13 mouse cellular contexts compared by ENCODE assay signal in the genomic region with DNA sequence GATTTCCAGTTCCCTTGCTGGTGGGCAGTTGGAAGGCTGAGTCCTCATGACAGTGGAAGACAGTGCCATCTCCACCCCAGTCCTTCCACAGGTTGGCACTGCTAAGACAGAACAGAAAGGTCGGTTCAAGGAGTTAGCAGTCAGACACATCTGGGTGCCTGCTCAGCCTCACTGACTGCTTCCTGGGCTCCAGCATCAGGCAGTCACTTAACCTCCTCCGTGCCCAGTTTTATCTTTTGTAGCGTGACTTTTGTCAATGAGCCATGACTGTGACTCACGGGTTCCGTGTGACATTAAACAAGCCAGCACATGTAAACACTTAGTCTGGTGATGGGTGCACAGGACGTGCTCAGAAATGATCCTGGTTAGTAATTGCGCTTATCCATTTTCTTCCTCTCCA.
DNase-seq lines count a peak whose midpoint lies in the region; ATAC-seq lines count a peak whose summit lies in the region.
"Had no signal": no experiment of that assay in that cellular context is flagged by ENCODE, and none has a peak within 500 bp of the region (broad histone marks: within the 10 kb centered on the region; RNA-seq: fewer than 3 reads in every experiment).

No protein-coding gene starts in this region.

- H3K36me3 ChIP-seq in kidney, embryonic 16.5 days (ENCODE audit: insufficient read depth, low read length), result no peaks in the 10 kb centered on the region
- no peaks in the 10 kb centered on the region for H3K36me3 ChIP-seq in heart, embryonic 15.5 days
- H3K36me3 ChIP-seq: liver, embryonic 13.5 days had no signal

- no peak for ATAC-seq in CD4-positive, CD25-positive, alpha-beta regulatory T cell, adult 4 months
- ATAC-seq in kidney, embryonic 16.5 days (ENCODE audit: low FRiP score, low TSS enrichment), result peak; percentile 59
- ATAC-seq in heart, embryonic 15.5 days (replicated peaks; ENCODE audit: insufficient number of reproducible peaks, insufficient read depth, low FRiP score, low read depth), result peak; percentile 72
- ATAC-seq: forebrain, embryonic 14.5 days had no signal

- peaks cover 25% of the 10 kb centered on the region for H3K4me1 ChIP-seq in kidney, embryonic 16.5 days (ENCODE audit: insufficient read depth, low read length)
- peaks cover 44% of the 10 kb centered on the region for H3K4me1 ChIP-seq in heart, embryonic 15.5 days (replicated peaks)
- H3K4me1 ChIP-seq: liver, embryonic 13.5 days had no signal

- H3K9ac ChIP-seq in kidney, embryonic 16.5 days (replicated peaks; ENCODE audit: low read length), result no peak overlapping the region
- no peak overlapping the region for H3K9ac ChIP-seq in heart, embryonic 15.5 days
- H3K9ac ChIP-seq: liver, embryonic 13.5 days had no signal

- H3K9me3 ChIP-seq in kidney, embryonic 16.5 days (ENCODE audit: low read length), result no peaks in the 10 kb centered on the region
- no peaks in the 10 kb centered on the region for H3K9me3 ChIP-seq in heart, embryonic 15.5 days (replicated peaks)
- H3K9me3 ChIP-seq: liver, embryonic 13.5 days had no signal

- H3K4me3 ChIP-seq in kidney, embryonic 16.5 days (ENCODE audit: low read length), result no peak overlapping the region
- H3K4me3 ChIP-seq in heart, embryonic 15.5 days, result no peak overlapping the region
- H3K4me3 ChIP-seq: liver, embryonic 13.5 days had no signal

- H3K4me2 ChIP-seq in kidney, embryonic 16.5 days (replicated peaks; ENCODE audit: low read depth, low read length), result no peak overlapping the region
- H3K4me2 ChIP-seq in heart, embryonic 15.5 days, result no peak overlapping the region
- H3K4me2 ChIP-seq: liver, embryonic 13.5 days; midbrain, embryonic 11.5 days had no signal

- no peak overlapping the region for H3K27ac ChIP-seq in kidney, embryonic 16.5 days (ENCODE audit: low read length)
- peak overlapping the region; percentile 78 for H3K27ac ChIP-seq in heart, embryonic 15.5 days
- H3K27ac ChIP-seq: liver, embryonic 13.5 days had no signal

- DNase-seq in CD4-positive, CD25-positive, alpha-beta regulatory T cell, adult 2 months (ENCODE audit: low read depth, low spot score), result peak; percentile 11
- no peak for DNase-seq in kidney, adult 18-20 months
- DNase-seq in brain, adult 2 months (ENCODE audit: low read depth, low spot score), result peak; percentile 35
- no peak for DNase-seq in layer of hippocampus, adult 18-20 months (ENCODE audit: low spot score in 2 of 2)
- DNase-seq in testis, postnatal 14 days (ENCODE audit: low spot score), result no peak
- DNase-seq: cerebellum, adult 9-11 months; liver, embryonic 13.5 days; thymus, postnatal 25 days had no signal

- 48% methylated on average over 7 of the region's 7 CpGs for WGBS in kidney, embryonic 16.5 days
- 34% methylated on average over 7 of the region's 7 CpGs for WGBS in heart, embryonic 15.5 days

- H3K27me3 ChIP-seq in kidney, embryonic 16.5 days (ENCODE audit: insufficient read depth, low read length), result no peaks in the 10 kb centered on the region
- no peaks in the 10 kb centered on the region for H3K27me3 ChIP-seq in heart, embryonic 15.5 days
- H3K27me3 ChIP-seq: liver, embryonic 13.5 days had no signal

Comparison
In these comparisons a context has a peak if more than half of its experiments do, and no peak if none do; other contexts are left out.
1. DNase-seq: peak in CD4-positive, CD25-positive, alpha-beta regulatory T cell, adult 2 months (single experiment) and brain, adult 2 months (single experiment); none in kidney, adult 18-20 months (single experiment), layer of hippocampus, adult 18-20 months (0 of 2) and testis, postnatal 14 days (single experiment).